Mouse (Mus musculus) olfactory bulb, adult 2 months (tissue): ENCODE measurements around the gene Thpo.

Experiments
- CTCF ChIP-seq: fragments of 200-500 bp; IDR thresholded peaks from 2 replicates; pipeline ENCODE4 v1.5.1; 2012; ENCODE audit warnings: low read depth, mild to moderate bottlenecking, low read length, moderate library complexity; ENCODE audit not compliant: insufficient read depth
- POLR2A ChIP-seq: fragments of 200-500 bp; IDR thresholded peaks from 2 replicates; pipeline ENCODE4 v1.6.1; 2012; ENCODE audit warnings: mild to moderate bottlenecking, low read depth, low read length, moderate library complexity; ENCODE audit not compliant: insufficient read depth

DNA sequence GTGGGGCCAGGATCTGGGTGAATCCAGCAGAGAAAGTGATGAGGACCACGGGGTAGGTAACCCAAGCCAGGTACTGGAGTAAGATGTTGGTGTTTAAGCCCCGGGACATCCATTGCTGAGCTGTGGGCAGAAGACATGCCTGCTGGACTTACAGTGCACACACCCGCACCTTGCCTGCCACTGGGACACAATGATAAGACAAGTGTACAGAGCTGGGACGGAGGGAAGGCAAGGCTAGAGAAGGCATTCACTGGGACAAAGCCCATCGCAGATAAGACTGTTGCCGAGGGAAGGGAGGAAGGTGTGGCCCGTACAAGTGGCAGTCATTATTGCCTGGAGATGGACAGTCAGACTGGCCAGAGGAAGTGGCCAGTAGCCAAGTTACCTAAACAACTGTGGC is 21.4 kb downstream of the Thpo start:
- TF ChIP-seq CTCF (no peak), POLR2A (no peak)
